Mouse (Mus musculus) embryonic facial prominence, embryonic 13.5 days (tissue): ENCODE measurements around the gene Rpap2. TPM values are rescaled to one million over a fixed set of nuclear protein-coding genes. Genes with fewer than 3 reads are reported as not detected.

ENCODE experiments used
- polyA plus RNA-seq: library from polyadenylated mRNA; unstranded; fragments of >200 nt; fragmentation: Nextera tagmentation; extraction: Ambion mirVana; gene quantifications from 2 replicates; pipeline ENCODE4 v1.2.1, GENCODE M21; 2015

Rpap2 gene
- polyA plus RNA-seq, 1 experiment from 2014 or later: 22.4 TPM

Other genes with a start within 250 kb of the Rpap2 start
- gene Ephx4, start 194.6 kb upstream of the Rpap2 start, polyA plus RNA-seq: 1.2 TPM in 2 replicates
- gene Lpcat2b, start 165.8 kb upstream of the Rpap2 start, polyA plus RNA-seq: not detected in 2 replicates
- 5.9 and 6.2 TPM in 2 replicates for gene Btbd8, start 159.4 kb upstream of the Rpap2 start, polyA plus RNA-seq
- gene Gm42669, start 89.8 kb upstream of the Rpap2 start, polyA plus RNA-seq: 0.66 and 0.72 TPM in 2 replicates
- gene 1700028K03Rik, start 62.7 kb upstream of the Rpap2 start, polyA plus RNA-seq: 0.18 and 0.36 TPM in 2 replicates
- gene Glmn, start 515 bp downstream of the Rpap2 start, polyA plus RNA-seq: 36.7 and 39.2 TPM in 2 replicates
- gene Gfi1, start 128.7 kb downstream of the Rpap2 start, polyA plus RNA-seq: not detected in 2 replicates
- 0.20 and 0.26 TPM in 2 replicates for gene Ube2d2b, start 232.7 kb downstream of the Rpap2 start, polyA plus RNA-seq